Mouse (Mus musculus): ENCODE results near the gene Sycn. TPM values are rescaled to one million over a fixed set of nuclear protein-coding genes. Genes with fewer than 3 reads are reported as not detected.

Gene Sycn
- polyA plus RNA-seq, 1 experiment from 2014 or later = not detected

DNA sequence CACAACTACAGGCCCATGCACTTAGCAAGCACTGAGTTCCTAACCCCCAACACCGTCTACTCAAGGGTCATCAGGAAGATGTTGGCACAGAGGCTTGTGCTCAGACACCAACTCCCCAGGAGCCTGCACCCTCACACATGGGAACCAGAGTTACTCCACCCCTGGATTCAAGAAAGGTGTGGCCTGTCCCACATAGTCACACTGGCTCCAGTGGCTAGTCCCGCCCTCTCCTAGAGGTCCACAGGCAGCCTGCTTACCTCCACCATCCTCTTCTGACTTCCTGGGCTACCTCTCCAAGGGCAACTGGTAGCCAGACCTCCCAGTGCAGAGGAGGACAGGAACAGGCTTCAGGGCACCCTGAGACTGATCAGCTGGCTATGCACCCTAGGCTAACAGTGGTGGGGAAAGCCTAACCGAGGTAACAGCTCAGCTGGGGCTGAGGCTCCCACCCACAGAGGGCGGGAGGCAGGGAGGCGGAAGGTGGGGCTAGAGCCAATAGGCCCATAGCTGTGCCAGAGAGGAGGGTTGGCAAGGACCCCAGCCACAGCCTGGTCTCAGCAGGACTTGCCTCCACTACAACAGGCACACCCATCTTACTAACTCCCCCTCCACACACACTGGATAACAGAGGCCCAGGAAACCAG lies 35.7 kb downstream of the Sycn start:
- ATAC-seq = no peak; the same call in 1 of the 2 replicates
- H3K4me3 ChIP-seq (ENCODE audit: low read depth, low read length) = no peak overlapping the region
- no peak overlapping the region for H3K27ac ChIP-seq (ENCODE audit: low read length)
- no peaks in the 10 kb centered on the region for H3K27me3 ChIP-seq (ENCODE audit: control insufficient read depth, insufficient read depth, low read depth, low read length)
- H3K9me3 ChIP-seq (replicated peaks; ENCODE audit: control insufficient read depth, low read length, poor library complexity, severe bottlenecking) = no peaks in the 10 kb centered on the region
- H3K4me2 ChIP-seq (ENCODE audit: low read length) = no peak overlapping the region
- H3K9ac ChIP-seq (ENCODE audit: low read depth, low read length) = no peak overlapping the region
- no peaks in the 10 kb centered on the region for H3K36me3 ChIP-seq (ENCODE audit: control insufficient read depth, insufficient read depth, low read length)
- 0 out of 2 replicates have a peak, but pooled peaks cover 4% of the 10 kb centered on the region for H3K4me1 ChIP-seq (ENCODE audit: control insufficient read depth, insufficient read depth, low read length)
- WGBS = 72% methylated on average over 5 of the region's 5 CpGs

DNA sequence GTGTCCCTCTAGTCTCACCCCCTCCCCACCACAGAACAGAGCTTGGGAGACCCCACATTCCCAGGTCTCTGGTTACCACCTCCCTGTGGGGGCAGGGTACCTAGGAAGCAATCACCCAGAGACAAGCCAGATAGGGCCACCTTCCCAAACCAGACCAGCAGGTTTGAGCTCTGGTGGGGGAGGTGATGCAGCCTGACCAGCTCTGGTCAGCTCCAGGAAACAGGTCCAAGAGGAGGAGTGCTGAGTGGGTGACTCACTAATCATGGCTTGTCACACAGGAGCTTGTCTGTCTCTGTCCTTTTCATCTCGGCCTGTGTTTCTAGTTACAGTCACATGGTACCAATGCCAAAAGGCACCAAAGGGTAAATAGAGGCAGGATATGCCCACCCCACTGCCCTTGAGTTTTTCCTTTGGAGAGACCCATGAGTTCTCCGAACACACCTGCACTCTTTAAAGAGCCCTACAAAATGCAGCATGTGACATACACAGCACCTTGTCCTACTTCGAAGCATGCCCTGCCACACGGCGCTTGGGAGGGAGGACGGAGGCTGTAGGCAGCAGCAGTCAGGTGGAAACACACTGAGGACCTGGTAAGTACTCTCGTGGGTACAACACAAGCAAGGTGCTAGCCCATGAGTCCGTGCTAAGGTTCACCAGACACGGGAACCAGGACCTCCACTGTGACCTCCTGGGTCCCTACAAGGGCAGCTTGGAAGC lies 37.3 kb downstream of the Sycn start:
- Histone ChIP-seq H3K4me1 (ENCODE audit: control insufficient read depth, insufficient read depth, low read length) (0 out of 2 replicates have a peak, but pooled peaks cover 4% of the 10 kb centered on the region), H3K36me3 (ENCODE audit: control insufficient read depth, insufficient read depth, low read length) (no peaks in the 10 kb centered on the region), H3K27ac (ENCODE audit: low read length) (no peak overlapping the region), H3K9me3 (replicated peaks; ENCODE audit: control insufficient read depth, low read length, poor library complexity, severe bottlenecking) (no peaks in the 10 kb centered on the region), H3K9ac (ENCODE audit: low read depth, low read length) (no peak overlapping the region), H3K4me3 (ENCODE audit: low read depth, low read length) (no peak overlapping the region), H3K4me2 (ENCODE audit: low read length) (no peak overlapping the region), H3K27me3 (ENCODE audit: control insufficient read depth, insufficient read depth, low read depth, low read length) (no peaks in the 10 kb centered on the region)
- no peak for ATAC-seq
- 93% methylated on average over 9 of the region's 9 CpGs for WGBS

DNA sequence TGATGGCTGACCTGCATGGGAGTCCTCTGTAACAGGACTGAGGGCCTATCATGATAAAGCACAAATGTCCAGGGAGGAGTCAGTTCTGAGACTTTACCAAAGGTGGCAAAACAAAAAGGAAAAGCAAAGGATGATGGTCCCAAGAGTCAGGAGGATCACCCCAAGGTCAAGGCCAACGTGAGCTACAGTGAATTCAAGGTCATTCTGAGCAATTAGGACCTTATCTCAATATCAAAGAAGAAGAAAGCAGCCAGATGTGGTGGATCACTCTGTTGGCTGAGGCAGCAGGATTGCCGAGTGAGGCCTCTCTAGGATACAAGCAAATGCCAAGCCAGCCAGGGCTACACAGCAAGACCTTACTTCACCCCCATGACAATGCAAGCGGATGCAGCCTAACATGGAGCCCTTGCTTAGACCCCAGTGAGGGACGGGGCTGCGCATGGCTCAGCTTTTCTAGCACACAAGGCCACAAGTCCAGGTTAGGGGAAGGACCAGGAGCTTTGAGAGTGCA lies 37.9 kb downstream of the Sycn start:
- Histone ChIP-seq H3K9ac (ENCODE audit: low read depth, low read length) (no peak overlapping the region), H3K27me3 (ENCODE audit: control insufficient read depth, insufficient read depth, low read depth, low read length) (no peaks in the 10 kb centered on the region), H3K4me2 (ENCODE audit: low read length) (no peak overlapping the region), H3K4me1 (ENCODE audit: control insufficient read depth, insufficient read depth, low read length) (peaks cover 4% of the 10 kb centered on the region; the same call in 1 of the 2 replicates), H3K27ac (ENCODE audit: low read length) (no peak overlapping the region), H3K36me3 (ENCODE audit: control insufficient read depth, insufficient read depth, low read length) (no peaks in the 10 kb centered on the region), H3K9me3 (replicated peaks; ENCODE audit: control insufficient read depth, low read length, poor library complexity, severe bottlenecking) (no peaks in the 10 kb centered on the region), H3K4me3 (ENCODE audit: low read depth, low read length) (no peak overlapping the region)
- 80% methylated on average over 5 of the region's 5 CpGs for WGBS
- no peak for ATAC-seq

DNA sequence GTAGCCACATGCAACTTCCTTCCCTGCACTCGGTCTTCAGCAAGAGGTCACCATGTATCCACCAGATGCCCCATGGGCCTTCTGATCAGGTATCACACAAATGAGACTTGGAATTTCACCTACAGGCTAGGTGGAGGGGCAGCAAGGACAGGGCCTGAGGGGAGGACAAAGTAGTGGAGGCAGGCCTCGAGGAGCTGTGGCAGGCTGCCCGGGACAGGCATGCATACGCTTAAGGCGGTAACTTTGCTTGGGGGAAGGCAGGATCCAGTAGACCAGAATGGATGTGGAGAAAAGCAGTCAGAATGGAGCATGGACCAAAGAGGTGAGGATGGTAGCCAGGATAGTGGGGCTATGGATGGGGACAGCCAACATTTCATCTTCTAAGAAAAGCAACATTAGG lies 39.1 kb downstream of the Sycn start:
- no peak for ATAC-seq
- Histone ChIP-seq H3K27me3 (ENCODE audit: control insufficient read depth, insufficient read depth, low read depth, low read length) (no peaks in the 10 kb centered on the region), H3K9me3 (replicated peaks; ENCODE audit: control insufficient read depth, low read length, poor library complexity, severe bottlenecking) (no peaks in the 10 kb centered on the region), H3K4me2 (ENCODE audit: low read length) (no peak overlapping the region), H3K9ac (ENCODE audit: low read depth, low read length) (no peak overlapping the region), H3K4me3 (ENCODE audit: low read depth, low read length) (no peak overlapping the region), H3K27ac (ENCODE audit: low read length) (no peak overlapping the region), H3K36me3 (ENCODE audit: control insufficient read depth, insufficient read depth, low read length) (no peaks in the 10 kb centered on the region), H3K4me1 (ENCODE audit: control insufficient read depth, insufficient read depth, low read length) (peaks cover 4% of the 10 kb centered on the region)
- WGBS = 71% methylated on average over 5 of the region's 5 CpGs

DNA sequence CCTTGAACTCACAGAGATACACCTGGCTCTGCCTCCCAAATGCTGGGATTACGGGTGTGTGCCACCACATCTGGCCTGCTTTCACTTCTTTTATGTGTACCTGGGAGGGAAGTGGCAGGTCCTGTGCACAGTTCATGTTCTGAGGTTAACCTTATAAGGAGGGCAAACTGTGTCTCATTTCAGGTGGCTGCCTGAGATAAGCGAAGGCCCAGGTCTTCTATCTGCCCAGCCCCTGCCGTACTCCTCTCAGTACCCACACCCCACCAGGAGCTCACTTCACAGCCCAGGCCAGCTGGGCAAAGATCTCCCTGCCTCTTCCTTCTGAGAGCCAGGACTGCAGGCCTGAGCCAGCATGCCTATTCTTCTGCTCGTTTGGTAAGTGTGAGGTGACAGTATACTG lies 41.0 kb downstream of the Sycn start:
- ATAC-seq = no peak
- Histone ChIP-seq H3K9ac (ENCODE audit: low read depth, low read length) (no peak overlapping the region), H3K4me2 (ENCODE audit: low read length) (no peak overlapping the region), H3K4me1 (ENCODE audit: control insufficient read depth, insufficient read depth, low read length) (peaks cover 4% of the 10 kb centered on the region), H3K9me3 (replicated peaks; ENCODE audit: control insufficient read depth, low read length, poor library complexity, severe bottlenecking) (no peaks in the 10 kb centered on the region), H3K27ac (ENCODE audit: low read length) (no peak overlapping the region), H3K4me3 (ENCODE audit: low read depth, low read length) (no peak overlapping the region), H3K36me3 (ENCODE audit: control insufficient read depth, insufficient read depth, low read length) (no peaks in the 10 kb centered on the region), H3K27me3 (ENCODE audit: control insufficient read depth, insufficient read depth, low read depth, low read length) (no peaks in the 10 kb centered on the region)
- 91% methylated on average over 4 of the region's 4 CpGs for WGBS

DNA sequence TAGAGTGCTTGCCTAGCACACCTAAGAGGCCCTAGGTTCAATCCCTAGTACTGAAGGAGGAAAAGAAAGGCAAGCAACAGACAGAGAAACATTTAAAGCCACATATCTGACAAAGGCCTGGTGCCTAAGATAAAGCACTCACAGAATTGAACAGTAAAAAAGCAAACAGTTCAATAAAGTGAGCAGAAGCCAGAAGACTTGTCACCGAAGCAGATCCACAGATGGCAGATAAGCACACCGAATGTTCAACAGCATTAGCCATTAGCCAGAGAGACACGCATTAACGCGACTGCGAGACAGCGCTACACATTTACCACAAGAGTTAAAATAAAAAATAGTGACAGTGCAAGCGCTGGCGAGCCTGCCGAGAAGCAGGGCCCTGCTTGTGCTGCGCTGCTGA lies 42.2 kb downstream of the Sycn start:
- Histone ChIP-seq H3K4me2 (ENCODE audit: low read length) (no peak overlapping the region), H3K9ac (ENCODE audit: low read depth, low read length) (no peak overlapping the region), H3K4me3 (ENCODE audit: low read depth, low read length) (no peak overlapping the region), H3K27me3 (ENCODE audit: control insufficient read depth, insufficient read depth, low read depth, low read length) (no peaks in the 10 kb centered on the region), H3K4me1 (ENCODE audit: control insufficient read depth, insufficient read depth, low read length) (peaks cover 4% of the 10 kb centered on the region), H3K36me3 (ENCODE audit: control insufficient read depth, insufficient read depth, low read length) (no peaks in the 10 kb centered on the region), H3K27ac (ENCODE audit: low read length) (no peak overlapping the region), H3K9me3 (replicated peaks; ENCODE audit: control insufficient read depth, low read length, poor library complexity, severe bottlenecking) (no peaks in the 10 kb centered on the region)
- ATAC-seq = no peak
- WGBS = 87% methylated on average over 11 of the region's 11 CpGs

DNA sequence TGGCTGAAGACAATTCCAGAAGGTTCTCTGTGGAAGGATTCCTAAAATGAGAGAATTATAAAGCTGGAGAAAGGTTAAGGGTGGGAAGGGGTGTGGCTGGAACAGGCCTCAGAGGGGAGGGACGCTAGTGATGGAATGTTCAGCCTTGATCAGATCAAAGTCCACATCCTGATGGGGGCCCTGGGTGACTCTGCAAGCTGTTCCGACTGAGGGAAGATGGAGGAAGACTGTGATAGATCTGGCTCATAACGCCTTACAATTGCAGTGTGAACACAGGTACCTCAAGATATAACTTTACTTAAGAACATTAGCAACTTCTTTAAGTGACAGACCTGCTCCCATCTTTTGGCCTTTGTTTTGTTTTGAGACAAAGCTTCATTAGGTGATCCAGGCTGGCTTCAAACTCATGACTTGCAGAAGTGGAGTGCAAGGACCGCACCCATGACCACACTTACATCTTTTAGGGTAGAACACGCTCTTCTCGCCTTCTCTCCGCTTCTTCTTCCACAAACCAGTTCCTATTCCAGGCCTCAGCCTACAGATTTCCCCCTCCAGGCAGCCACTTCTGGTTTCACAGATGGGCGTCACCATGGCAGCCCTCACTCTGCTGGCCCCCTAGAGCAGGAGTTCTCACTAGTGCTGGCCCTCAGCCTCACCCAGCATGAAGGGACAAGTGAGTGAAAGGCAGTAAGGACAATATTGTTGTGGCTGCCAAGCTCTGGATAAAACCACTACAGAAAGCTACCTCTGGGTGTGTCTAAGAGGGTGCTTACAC lies 43.1 kb downstream of the Sycn start:
- H3K9ac ChIP-seq (ENCODE audit: low read depth, low read length) = no peak overlapping the region
- ATAC-seq = no peak
- no peaks in the 10 kb centered on the region for H3K9me3 ChIP-seq (replicated peaks; ENCODE audit: control insufficient read depth, low read length, poor library complexity, severe bottlenecking)
- no peaks in the 10 kb centered on the region for H3K36me3 ChIP-seq (ENCODE audit: control insufficient read depth, insufficient read depth, low read length)
- no peak overlapping the region for H3K4me2 ChIP-seq (ENCODE audit: low read length)
- H3K4me3 ChIP-seq (ENCODE audit: low read depth, low read length) = no peak overlapping the region
- peaks cover 4% of the 10 kb centered on the region for H3K4me1 ChIP-seq (ENCODE audit: control insufficient read depth, insufficient read depth, low read length)
- H3K27me3 ChIP-seq (ENCODE audit: control insufficient read depth, insufficient read depth, low read depth, low read length) = no peaks in the 10 kb centered on the region
- no peak overlapping the region for H3K27ac ChIP-seq (ENCODE audit: low read length)
- 79% methylated on average over 8 of the region's 8 CpGs for WGBS

DNA sequence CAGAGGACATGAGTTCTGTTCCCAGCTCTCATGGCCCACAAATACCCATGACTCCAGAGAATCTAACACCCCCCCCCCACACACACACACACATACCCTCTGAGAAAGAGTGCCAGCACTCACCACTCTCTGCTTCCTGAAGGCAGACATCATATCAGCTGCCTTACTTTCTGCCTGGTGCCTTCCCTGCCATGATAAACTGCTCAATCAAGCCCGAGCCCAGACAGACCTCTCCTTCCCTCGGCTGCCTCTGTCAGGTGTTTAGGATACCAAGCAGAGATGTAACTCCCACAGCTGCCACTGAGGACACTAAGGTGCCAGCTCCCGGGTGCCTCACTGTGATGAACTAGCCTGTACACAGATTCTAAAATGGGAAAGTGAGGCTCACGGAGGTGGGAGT lies 43.8 kb downstream of the Sycn start:
- H3K4me3 ChIP-seq (ENCODE audit: low read depth, low read length) = no peak overlapping the region
- H3K9me3 ChIP-seq (replicated peaks; ENCODE audit: control insufficient read depth, low read length, poor library complexity, severe bottlenecking) = no peaks in the 10 kb centered on the region
- no peak for ATAC-seq

DNA sequence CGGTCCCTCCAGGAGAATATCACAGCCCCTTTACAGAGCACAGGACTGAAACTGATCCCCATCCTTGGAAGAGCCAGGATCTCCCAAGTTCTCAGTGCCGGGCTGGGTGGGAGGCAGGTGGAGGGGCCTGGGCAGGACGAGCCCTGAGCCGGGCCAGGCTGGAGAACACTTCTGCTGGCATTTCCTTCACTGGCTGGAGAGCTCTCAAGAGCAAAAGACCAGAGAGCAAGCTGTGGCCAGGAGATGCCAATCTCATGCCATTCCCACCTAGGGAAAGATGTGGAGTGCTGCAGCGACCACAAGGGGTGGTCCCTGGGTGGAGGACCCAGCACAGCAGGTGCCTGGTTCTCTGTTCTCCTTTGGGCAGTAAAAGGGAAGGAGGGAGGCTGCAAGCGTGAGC lies 44.3 kb downstream of the Sycn start:
- ATAC-seq = no peak
- Histone ChIP-seq H3K36me3 (ENCODE audit: control insufficient read depth, insufficient read depth, low read length) (no peaks in the 10 kb centered on the region), H3K27me3 (ENCODE audit: control insufficient read depth, insufficient read depth, low read depth, low read length) (no peaks in the 10 kb centered on the region), H3K4me1 (ENCODE audit: control insufficient read depth, insufficient read depth, low read length) (no peaks in the 10 kb centered on the region; the same call in none of the 2 replicates), H3K4me3 (ENCODE audit: low read depth, low read length) (no peak overlapping the region), H3K9me3 (replicated peaks; ENCODE audit: control insufficient read depth, low read length, poor library complexity, severe bottlenecking) (no peaks in the 10 kb centered on the region), H3K9ac (ENCODE audit: low read depth, low read length) (no peak overlapping the region), H3K27ac (ENCODE audit: low read length) (no peak overlapping the region), H3K4me2 (ENCODE audit: low read length) (no peak overlapping the region)
- 85% methylated on average over 6 of the region's 6 CpGs for WGBS

More for the DNA sequence above, 43.8 kb downstream of the Sycn start:
- Histone ChIP-seq H3K4me2 (ENCODE audit: low read length) (no peak overlapping the region), H3K36me3 (ENCODE audit: control insufficient read depth, insufficient read depth, low read length) (no peaks in the 10 kb centered on the region), H3K27me3 (ENCODE audit: control insufficient read depth, insufficient read depth, low read depth, low read length) (no peaks in the 10 kb centered on the region), H3K9ac (ENCODE audit: low read depth, low read length) (no peak overlapping the region), H3K4me1 (ENCODE audit: control insufficient read depth, insufficient read depth, low read length) (peaks cover 4% of the 10 kb centered on the region), H3K27ac (ENCODE audit: low read length) (no peak overlapping the region)
- WGBS = 79% methylated on average over 4 of the region's 4 CpGs
